Mouse (Mus musculus) heart, embryonic 10.5 days (tissue): ENCODE data around the gene Olfr1341. TPM values are rescaled to one million over a fixed set of nuclear protein-coding genes. Genes with fewer than 3 reads are reported as not detected.

ENCODE experiments used
- DNase-seq: peaks from one replicate; pipeline ENCODE4 v3.0.0-alpha.2; 2017; ENCODE audit warnings: low spot score
- H3K27ac ChIP-seq: fragments of 300-500 bp; sonication (generic); 2 replicates; pipeline ENCODE4 v1.5.1; 2016; ENCODE audit warnings: mild to moderate bottlenecking
- H3K27me3 ChIP-seq: fragments of 300-500 bp; sonication (generic); 2 replicates; pipeline ENCODE4 v1.6.1; 2016; ENCODE audit warnings: mild to moderate bottlenecking; ENCODE audit not compliant: poor library complexity, insufficient read depth, severe bottlenecking
- H3K36me3 ChIP-seq: fragments of 300-500 bp; sonication (generic); 2 replicates; pipeline ENCODE4 v1.6.1; 2016; ENCODE audit warnings: mild to moderate bottlenecking, moderate library complexity
- H3K4me1 ChIP-seq: fragments of 300-500 bp; sonication (generic); 2 replicates; pipeline ENCODE4 v1.6.1; 2016; ENCODE audit warnings: mild to moderate bottlenecking
- H3K4me3 ChIP-seq: fragments of 300-500 bp; sonication (generic); 2 replicates; pipeline ENCODE4 v1.5.1; 2016; ENCODE audit warnings: mild to moderate bottlenecking, moderate library complexity
- H3K9me3 ChIP-seq: fragments of 300-500 bp; sonication (generic); 2 replicates; pipeline ENCODE4 v1.6.1; 2016; ENCODE audit warnings: mild to moderate bottlenecking, moderate library complexity
- whole genome bisulfite sequencing: fragments of 180-500 bp; shearing (Covaris S2); methylation state at CpG from one replicate; pipeline ENCODE4 v1.1.7; 2016; 5-methylcytosine and 5-hydroxymethylcytosine counted together
- polyA plus RNA-seq: library from polyadenylated mRNA; unstranded; fragments of >200 nt; fragmentation: Nextera tagmentation; extraction: Ambion mirVana; gene quantifications from 2 replicates; pipeline ENCODE4 v1.2.1, GENCODE M21; 2016

Olfr1341 gene
- polyA plus RNA-seq, 1 experiment from 2014 or later, result 0.03 TPM

GRCm38 (mm10) chr4:118758637-118759036 is 55.3 kb downstream of the Olfr1341 start, which contains the start of gene Olfr1338:
Olfr1338 (minus strand) TSS chr4:118758737.
- no peak for DNase-seq
- 81% methylated on average over 1 of the region's 1 CpGs for WGBS
- H3K9me3 ChIP-seq, result no peaks in the 10 kb centered on the region
- no peak within 1 kb of the TSS for H3K27ac ChIP-seq
- H3K27me3 ChIP-seq, result no peaks in the 10 kb centered on the region
- H3K4me1 ChIP-seq, result no peaks in the 10 kb centered on the region
- no peak within 1 kb of the TSS for H3K4me3 ChIP-seq
- no peaks in the 10 kb centered on the region for H3K36me3 ChIP-seq

Other genes with a start within 250 kb of the Olfr1341 start
- gene Mpl, start 246.0 kb upstream of the Olfr1341 start, polyA plus RNA-seq, result 3.9 and 5.5 TPM in 2 replicates
- gene Tie1, start 213.5 kb upstream of the Olfr1341 start, polyA plus RNA-seq, result 36.5 and 54.4 TPM in 2 replicates
- 0.70 and 1.7 TPM in 2 replicates for gene 2610528J11Rik, start 176.5 kb upstream of the Olfr1341 start, polyA plus RNA-seq
- gene Tmem125, start 159.5 kb upstream of the Olfr1341 start, polyA plus RNA-seq, result 0.32 and 0.69 TPM in 2 replicates
- 0.84 and 1.1 TPM in 2 replicates for gene Cfap57, start 82.7 kb upstream of the Olfr1341 start, polyA plus RNA-seq
- 110 and 166 TPM in 2 replicates for gene Ebna1bp2, start 82.7 kb upstream of the Olfr1341 start, polyA plus RNA-seq
- not detected in 2 replicates for gene Olfr62, start 44.6 kb upstream of the Olfr1341 start, polyA plus RNA-seq
- not detected in 2 replicates for gene Olfr1342, start 10.8 kb upstream of the Olfr1341 start, polyA plus RNA-seq
- gene Olfr1340, start 16.6 kb downstream of the Olfr1341 start, polyA plus RNA-seq, result not detected in 2 replicates
- not detected in 2 replicates for gene Olfr1339, start 28.7 kb downstream of the Olfr1341 start, polyA plus RNA-seq
- not detected in 2 replicates for gene Olfr1338, start 55.2 kb downstream of the Olfr1341 start, polyA plus RNA-seq
- not detected in 2 replicates for gene Olfr1337, start 79.1 kb downstream of the Olfr1341 start, polyA plus RNA-seq
- gene Olfr1335, start 106.4 kb downstream of the Olfr1341 start, polyA plus RNA-seq, result not detected in 2 replicates
- gene Olfr1333, start 132.8 kb downstream of the Olfr1341 start, polyA plus RNA-seq, result not detected in 2 replicates
- not detected in 2 replicates for gene Olfr1331, start 161.1 kb downstream of the Olfr1341 start, polyA plus RNA-seq
- gene Olfr1330, start 185.1 kb downstream of the Olfr1341 start, polyA plus RNA-seq, result 0.04 and 0.10 TPM in 2 replicates
- not detected in 2 replicates for gene Olfr1329, start 213.9 kb downstream of the Olfr1341 start, polyA plus RNA-seq
- gene Olfr1328, start 235.1 kb downstream of the Olfr1341 start, polyA plus RNA-seq, result 0.05 TPM in 1 of 2 replicates, not detected in the other